Mouse (Mus musculus) thymus, postnatal 0 days (tissue): ENCODE measurements around the gene Phactr1. TPM values are rescaled to one million over a fixed set of nuclear protein-coding genes. Genes with fewer than 3 reads are reported as not detected.
A peak's percentile ranks its signal among the peaks of the same experiment; 100 is the strongest.

ENCODE experiments used
- DNase-seq: peaks from one replicate; pipeline ENCODE4 v3.0.0-alpha.2; 2015; ENCODE audit warnings: low spot score
- polyA plus RNA-seq: library from polyadenylated mRNA; unstranded; fragments of >200 nt; fragmentation: Nextera tagmentation; extraction: Ambion mirVana; gene quantifications from 2 replicates; pipeline ENCODE4 v1.2.1, GENCODE M21; 2015

Phactr1 gene
- polyA plus RNA-seq, 1 experiment from 2014 or later, result 2.7 TPM

DNA sequence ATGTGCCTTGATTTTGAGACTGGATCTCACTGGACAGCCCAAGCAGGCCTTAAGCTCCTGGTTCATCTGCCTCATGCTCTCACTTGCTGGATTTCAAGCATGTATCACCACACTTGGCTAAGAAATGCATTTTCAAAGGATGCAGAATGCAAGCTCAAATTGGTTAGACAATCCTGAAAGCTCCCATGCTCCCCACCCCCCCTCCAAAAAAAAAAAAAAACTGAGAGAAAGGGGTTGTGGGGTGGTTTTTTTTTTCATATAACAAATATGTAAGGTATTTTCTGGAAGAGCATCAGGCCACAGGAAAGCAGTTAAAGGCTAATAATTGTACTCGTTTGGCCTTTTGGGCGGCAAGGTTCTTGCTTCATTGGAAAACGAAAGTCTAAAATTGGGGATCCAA, 432.7 kb downstream of the Phactr1 start:
- DNase-seq, result no peak

DNA sequence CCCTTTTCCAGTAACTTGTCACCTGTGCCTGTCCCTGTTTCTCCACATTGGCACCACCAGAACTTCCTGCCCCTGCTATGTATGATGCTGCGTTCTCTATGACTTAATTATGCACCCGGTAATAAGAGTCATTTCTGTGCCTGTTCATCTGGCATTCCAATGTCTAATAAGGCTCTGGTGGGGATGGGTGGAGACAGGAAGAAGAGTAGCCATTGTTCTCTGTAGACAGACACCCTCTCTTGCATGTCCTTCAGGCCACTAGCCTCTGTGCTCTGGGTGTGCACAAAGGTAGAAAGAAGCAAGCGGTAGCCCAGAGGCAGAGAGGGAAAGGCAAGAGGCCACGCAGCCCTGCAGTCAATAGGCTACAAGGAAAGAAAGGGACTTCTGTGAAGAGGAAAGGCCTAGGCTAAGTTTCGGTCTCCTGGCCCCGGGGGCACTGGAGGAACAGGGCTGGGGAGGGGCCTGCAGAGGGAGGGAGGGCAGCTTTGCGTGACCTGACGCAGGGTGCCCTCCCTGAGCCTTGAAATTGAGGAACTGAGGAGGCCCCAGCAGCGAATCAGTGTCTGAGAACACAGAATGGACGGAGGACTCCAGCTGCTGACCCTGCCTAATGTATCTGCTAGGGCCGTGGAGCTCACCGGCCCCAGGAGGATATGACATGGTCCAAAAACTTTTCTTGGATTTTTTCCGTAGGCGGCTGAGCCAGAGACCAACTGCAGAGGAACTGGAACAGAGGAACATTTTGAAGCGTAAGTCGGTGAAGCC, 442.1 kb downstream of the Phactr1 start:
- no peak for DNase-seq

DNA sequence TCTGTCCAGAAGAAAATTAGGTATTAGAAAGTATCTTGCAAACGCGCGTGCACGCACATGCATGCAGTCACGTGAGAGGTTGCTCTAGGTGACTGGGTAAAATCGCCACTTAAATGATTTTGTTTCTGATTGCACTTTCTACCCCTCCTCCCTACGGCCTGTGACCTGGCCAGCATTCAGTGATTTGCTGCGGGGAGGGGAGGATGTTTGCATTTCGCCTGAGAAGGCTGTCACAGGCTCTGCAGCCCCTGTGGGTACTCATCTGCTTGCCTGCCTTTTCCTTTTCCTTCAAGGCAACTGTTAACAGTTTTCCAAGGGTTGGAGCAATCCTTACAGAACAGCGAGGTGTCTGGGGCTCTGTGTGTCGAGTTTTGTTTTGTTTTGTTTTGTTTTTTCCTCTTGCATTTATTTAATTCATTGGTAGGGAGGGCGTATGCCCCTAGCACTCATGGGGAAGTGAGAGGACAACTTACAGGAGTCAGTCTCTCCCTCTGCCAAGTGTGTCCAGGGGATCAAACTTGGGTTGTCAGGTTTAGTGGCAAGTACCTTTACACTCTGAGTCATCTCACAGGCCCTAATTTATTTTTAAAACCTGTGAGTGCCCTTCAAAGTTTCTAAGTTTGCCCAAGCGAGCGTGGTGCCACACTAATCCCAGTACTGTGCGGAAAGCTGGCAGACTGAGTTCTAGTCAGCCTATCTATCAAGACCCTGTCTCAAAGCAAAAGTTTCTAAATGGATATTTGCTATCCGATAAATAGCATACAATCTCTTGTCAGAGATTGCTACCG, 443.7 kb downstream of the Phactr1 start:
- no peak for DNase-seq

DNA sequence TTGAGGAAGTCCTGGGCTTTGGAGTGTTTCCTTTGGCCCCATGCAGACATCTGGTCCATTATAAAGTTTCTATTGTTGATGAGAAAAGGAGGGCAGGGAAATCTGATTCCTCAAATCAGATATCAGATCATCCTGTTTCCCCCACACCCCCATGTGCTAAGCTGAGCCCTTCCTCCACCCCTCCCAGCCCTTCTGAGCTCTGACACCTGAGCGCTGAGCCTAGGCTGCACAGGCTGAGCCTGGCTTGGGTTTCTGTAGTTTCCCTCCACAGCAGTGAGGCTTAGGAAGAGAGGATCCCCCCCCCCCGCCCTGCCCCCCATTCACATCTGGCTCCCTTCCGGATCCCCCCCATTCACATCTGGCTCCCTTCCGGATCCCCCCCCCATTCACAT, 444.3 kb downstream of the Phactr1 start:
- DNase-seq, result no peak

DNA sequence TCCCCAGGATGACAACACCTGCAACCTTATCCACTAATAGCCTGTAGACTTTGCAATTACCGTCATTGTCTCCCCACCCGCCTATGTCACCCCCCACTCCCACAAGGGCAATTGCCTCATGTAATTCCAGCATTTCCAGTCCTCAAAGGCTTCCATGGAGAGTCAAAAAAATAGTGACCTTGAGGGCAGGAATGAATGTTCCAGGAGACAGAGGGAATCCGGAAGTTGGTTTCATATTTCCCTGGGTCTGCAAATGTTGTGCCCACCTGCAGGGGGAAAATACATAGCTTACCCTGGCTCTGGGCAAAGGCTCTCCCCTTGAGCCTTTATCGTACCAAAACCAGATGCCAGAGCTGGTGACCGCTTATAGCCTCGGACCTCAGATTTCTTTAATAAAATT, 449.7 kb downstream of the Phactr1 start:
- no peak for DNase-seq

DNA sequence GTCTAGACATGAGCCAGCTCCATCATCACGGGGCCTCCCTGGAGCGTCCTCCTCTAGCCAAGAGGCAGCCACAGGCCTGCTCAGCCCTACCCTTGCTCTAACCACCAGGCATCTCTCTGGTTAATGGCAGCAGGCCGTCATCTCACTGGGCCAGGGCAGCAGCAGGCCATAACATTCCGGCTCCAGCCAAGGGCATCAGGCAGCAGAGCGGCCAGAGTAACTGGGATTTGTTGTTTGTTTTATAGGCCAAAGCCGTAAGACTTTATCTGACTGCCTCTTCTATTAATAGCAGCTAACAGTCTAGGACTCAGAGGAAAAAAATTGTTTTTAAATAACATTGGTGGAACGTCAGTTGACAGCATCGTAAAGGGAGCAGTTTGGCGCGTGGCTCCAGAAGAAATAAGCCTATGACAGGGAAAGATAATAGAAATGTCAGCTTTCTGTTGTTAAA, 451.3 kb downstream of the Phactr1 start:
- no peak for DNase-seq

GRCm38 (mm10) chr13:43132859-43133258, 452.4 kb downstream of the Phactr1 start:
- DNase-seq, result no peak

- no peak for DNase-seq
Observed at GRCm38 (mm10) chr13:43133400-43133799, 453.0 kb downstream of the Phactr1 start.

- no peak for DNase-seq
Observed at GRCm38 (mm10) chr13:43134468-43134867, 454.0 kb downstream of the Phactr1 start.

DNA sequence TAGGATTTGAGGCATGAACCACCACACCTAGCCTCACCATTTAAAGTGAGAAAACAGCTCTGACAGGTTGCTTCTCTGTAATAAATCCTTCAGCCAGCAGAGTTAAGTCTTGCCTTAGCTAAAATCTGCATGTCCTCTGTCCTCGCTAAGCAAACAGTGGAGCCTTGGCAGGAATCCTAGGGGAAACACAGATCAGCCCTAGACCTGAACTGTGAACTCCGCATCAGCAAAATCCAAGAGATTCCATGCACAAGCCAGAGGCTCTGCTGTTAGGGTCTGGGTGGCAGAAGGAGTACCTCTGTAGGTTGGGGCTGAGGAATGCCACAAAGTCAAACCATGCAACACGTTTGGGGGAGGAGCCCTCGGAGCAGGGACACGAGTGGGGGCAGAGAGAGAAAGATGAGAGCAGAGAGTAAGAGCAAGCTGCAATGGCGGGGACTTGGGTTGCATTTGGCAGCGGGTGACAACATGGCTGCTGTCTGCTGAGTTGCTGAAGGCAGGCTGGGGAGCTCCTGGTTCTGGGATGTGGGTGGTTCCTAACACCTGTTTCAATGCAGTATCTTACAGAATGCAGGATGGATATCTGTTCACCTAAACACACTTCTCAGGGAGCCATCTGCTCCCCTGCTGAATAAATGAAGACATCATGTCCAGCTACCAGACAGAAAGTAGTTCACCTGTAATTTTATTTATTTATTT, 464.4 kb downstream of the Phactr1 start:
- DNase-seq, result no peak

GRCm38 (mm10) chr13:43146515-43147258, 466.3 kb downstream of the Phactr1 start:
- no peak for DNase-seq

GRCm38 (mm10) chr13:43148692-43149091, 468.3 kb downstream of the Phactr1 start:
- DNase-seq, result no peak

GRCm38 (mm10) chr13:43149661-43150060, 469.2 kb downstream of the Phactr1 start:
- DNase-seq, result no peak

GRCm38 (mm10) chr13:43152005-43152520, 471.6 kb downstream of the Phactr1 start:
- no peak for DNase-seq

DNA sequence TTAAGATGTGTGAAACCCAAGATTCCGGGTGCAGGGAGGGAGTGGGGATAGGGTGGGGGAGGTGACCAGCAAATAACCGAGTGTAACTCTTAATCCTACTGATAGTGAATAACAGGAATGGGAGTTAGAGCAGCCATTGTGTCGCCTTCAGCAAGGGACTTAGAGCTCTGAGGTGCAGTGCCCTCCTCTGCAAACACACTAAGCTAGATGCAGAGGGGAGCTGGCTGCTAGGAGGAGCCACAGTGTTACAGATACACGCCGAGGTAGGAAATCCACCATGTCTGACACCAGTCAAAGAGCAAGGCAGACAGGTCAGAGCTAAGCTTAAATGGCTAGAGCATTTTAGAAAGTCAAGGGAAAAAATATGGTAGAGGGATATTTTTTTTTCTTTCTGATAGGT, 476.9 kb downstream of the Phactr1 start:
- no peak for DNase-seq

- no peak for DNase-seq
Observed at GRCm38 (mm10) chr13:43158281-43158680, 477.9 kb downstream of the Phactr1 start.

- no peak for DNase-seq
Observed at GRCm38 (mm10) chr13:43159429-43159828, 479.0 kb downstream of the Phactr1 start.

GRCm38 (mm10) chr13:43167721-43168120, 487.3 kb downstream of the Phactr1 start:
- no peak for DNase-seq

- peak; percentile 98 for DNase-seq
Observed at GRCm38 (mm10) chr13:43171020-43171710, 490.7 kb downstream of the Phactr1 start, which contains the start of gene Tbc1d7. TSS of gene Tbc1d7 (minus strand) at chr13:43171501.

DNA sequence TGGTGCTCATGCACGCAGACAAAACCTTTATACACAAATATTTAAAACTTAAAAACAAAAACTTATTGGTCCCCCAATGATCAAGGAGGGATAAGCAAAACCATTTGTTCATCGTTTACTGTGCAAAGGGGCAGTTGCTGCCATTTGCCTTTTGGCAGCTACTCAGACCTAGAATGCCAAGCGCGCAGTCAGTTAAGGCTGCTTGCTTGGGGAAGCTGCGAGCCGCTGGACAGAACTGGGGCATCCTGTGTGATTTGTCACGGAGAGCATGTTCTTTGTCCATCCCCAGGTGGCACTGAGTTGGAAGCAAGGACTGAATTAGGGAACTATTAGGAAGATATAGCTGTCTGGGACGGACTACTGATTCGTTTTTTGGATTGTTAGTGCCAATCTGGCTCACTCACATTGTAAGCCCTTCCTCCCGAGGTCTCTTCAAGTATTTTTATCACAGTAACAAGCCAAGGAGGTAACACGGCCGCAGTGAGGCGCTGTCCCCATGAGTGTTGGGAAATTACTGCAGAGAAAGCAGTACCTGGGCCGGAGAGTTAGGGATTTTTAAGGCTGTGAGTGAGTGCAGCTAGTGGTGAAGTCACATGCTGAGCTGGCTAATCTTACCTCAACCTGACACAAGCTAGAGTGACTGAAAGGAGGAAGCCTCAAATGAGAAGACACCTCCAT, 491.8 kb downstream of the Phactr1 start:
- DNase-seq, result no peak
